Mouse (Mus musculus): ENCODE measurements around the gene Mtus2. TPM values are rescaled to one million over a fixed set of nuclear protein-coding genes. Genes with fewer than 3 reads are reported as not detected.

Mtus2 gene
- total and polyA plus RNA-seq, 2 experiments from 2014 or later = 35.4 to 45.7 TPM

- H3K27ac ChIP-seq (ENCODE audit: low read depth, low read length) = no peak overlapping the region
- H3K4me1 ChIP-seq (ENCODE audit: insufficient read depth) = no peaks in the 10 kb centered on the region
- H3K36me3 ChIP-seq (ENCODE audit: insufficient read depth) = no peaks in the 10 kb centered on the region
- no peak overlapping the region for H3K9ac ChIP-seq
- ATAC-seq = peak; percentile 73; the same call in 1 of the 2 replicates
- no peaks in the 10 kb centered on the region for H3K27me3 ChIP-seq (ENCODE audit: insufficient read depth, low read length)
- TF ChIP-seq CTCF (IDR thresholded peaks at IDR 0.05; ENCODE audit: low read depth) = peak; percentile 97
- H3K4me3 ChIP-seq (ENCODE audit: low read depth, low read length) = no peak overlapping the region
- H3K4me2 ChIP-seq (ENCODE audit: low read depth) = no peak overlapping the region
- DNase-seq = peak; percentile 90
- 7% methylated on average over 7 of the region's 7 CpGs for WGBS
- H3K9me3 ChIP-seq (ENCODE audit: low read length) = no peaks in the 10 kb centered on the region
These were observed 284.8 kb downstream of the Mtus2 start for GRCm38 (mm10) chr5:148241932-148242331.

- no peaks in the 10 kb centered on the region for H3K9me3 ChIP-seq (ENCODE audit: low read length)
- peak; percentile 29 for TF ChIP-seq CTCF (IDR thresholded peaks at IDR 0.05; ENCODE audit: low read depth)
- WGBS = 46% methylated on average over 1 of the region's 1 CpGs
- no peaks in the 10 kb centered on the region for H3K4me1 ChIP-seq (ENCODE audit: insufficient read depth)
- H3K4me3 ChIP-seq (ENCODE audit: low read depth, low read length) = no peak overlapping the region
- H3K4me2 ChIP-seq (ENCODE audit: low read depth) = no peak overlapping the region
- no peaks in the 10 kb centered on the region for H3K36me3 ChIP-seq (ENCODE audit: insufficient read depth)
- H3K27ac ChIP-seq (ENCODE audit: low read depth, low read length) = no peak overlapping the region
- DNase-seq = no peak
- ATAC-seq = no peak
- no peak overlapping the region for H3K9ac ChIP-seq
- H3K27me3 ChIP-seq (ENCODE audit: insufficient read depth, low read length) = no peaks in the 10 kb centered on the region
These were observed 287.4 kb downstream of the Mtus2 start for GRCm38 (mm10) chr5:148244471-148244870.

GRCm38 (mm10) chr5:148245386-148245785, 288.3 kb downstream of the Mtus2 start:
- H3K4me1 ChIP-seq (ENCODE audit: insufficient read depth) = no peaks in the 10 kb centered on the region
- H3K27ac ChIP-seq (ENCODE audit: low read depth, low read length) = no peak overlapping the region
- H3K4me2 ChIP-seq (ENCODE audit: low read depth) = no peak overlapping the region
- no peak overlapping the region for H3K4me3 ChIP-seq (ENCODE audit: low read depth, low read length)
- no peaks in the 10 kb centered on the region for H3K27me3 ChIP-seq (ENCODE audit: insufficient read depth, low read length)
- 71% methylated on average over 2 of the region's 2 CpGs for WGBS
- H3K36me3 ChIP-seq (ENCODE audit: insufficient read depth) = no peaks in the 10 kb centered on the region
- H3K9me3 ChIP-seq (ENCODE audit: low read length) = no peaks in the 10 kb centered on the region
- DNase-seq = no peak
- TF ChIP-seq CTCF (IDR thresholded peaks at IDR 0.05; ENCODE audit: low read depth) = no peak
- ATAC-seq = no peak
- no peak overlapping the region for H3K9ac ChIP-seq

- no peak overlapping the region for H3K4me3 ChIP-seq (ENCODE audit: low read depth, low read length)
- no peak overlapping the region for H3K4me2 ChIP-seq (ENCODE audit: low read depth)
- H3K4me1 ChIP-seq (ENCODE audit: insufficient read depth) = no peaks in the 10 kb centered on the region
- H3K27ac ChIP-seq (ENCODE audit: low read depth, low read length) = no peak overlapping the region
- TF ChIP-seq CTCF (IDR thresholded peaks at IDR 0.05; ENCODE audit: low read depth) = no peak
- H3K9ac ChIP-seq = no peak overlapping the region
- no peaks in the 10 kb centered on the region for H3K9me3 ChIP-seq (ENCODE audit: low read length)
- 42% methylated on average over 2 of the region's 2 CpGs for WGBS
- ATAC-seq (no peak), DNase-seq (no peak)
- H3K36me3 ChIP-seq (ENCODE audit: insufficient read depth) = no peaks in the 10 kb centered on the region
- no peaks in the 10 kb centered on the region for H3K27me3 ChIP-seq (ENCODE audit: insufficient read depth, low read length)
These were observed 291.1 kb downstream of the Mtus2 start for GRCm38 (mm10) chr5:148248236-148248635.

- no peaks in the 10 kb centered on the region for H3K36me3 ChIP-seq (ENCODE audit: insufficient read depth)
- no peak overlapping the region for H3K4me3 ChIP-seq (ENCODE audit: low read depth, low read length)
- H3K9me3 ChIP-seq (ENCODE audit: low read length) = no peaks in the 10 kb centered on the region
- DNase-seq = no peak
- ATAC-seq = peak; percentile 18; the same call in 1 of the 2 replicates
- H3K4me2 ChIP-seq (ENCODE audit: low read depth) = no peak overlapping the region
- H3K4me1 ChIP-seq (ENCODE audit: insufficient read depth) = no peaks in the 10 kb centered on the region
- TF ChIP-seq CTCF (IDR thresholded peaks at IDR 0.05; ENCODE audit: low read depth) = no peak
- no peaks in the 10 kb centered on the region for H3K27me3 ChIP-seq (ENCODE audit: insufficient read depth, low read length)
- no peak overlapping the region for H3K27ac ChIP-seq (ENCODE audit: low read depth, low read length)
- H3K9ac ChIP-seq = no peak overlapping the region
These were observed 294.7 kb downstream of the Mtus2 start for GRCm38 (mm10) chr5:148251847-148252246.

- no peak overlapping the region for H3K4me2 ChIP-seq (ENCODE audit: low read depth)
- no peaks in the 10 kb centered on the region for H3K36me3 ChIP-seq (ENCODE audit: insufficient read depth)
- H3K4me1 ChIP-seq (ENCODE audit: insufficient read depth) = peaks cover 9% of the 10 kb centered on the region; the same call in 1 of the 2 replicates
- DNase-seq (no peak), ATAC-seq (no peak)
- no peak overlapping the region for H3K9ac ChIP-seq
- H3K4me3 ChIP-seq (ENCODE audit: low read depth, low read length) = no peak overlapping the region
- 87% methylated on average over 7 of the region's 7 CpGs for WGBS
- H3K9me3 ChIP-seq (ENCODE audit: low read length) = no peaks in the 10 kb centered on the region
- H3K27ac ChIP-seq (ENCODE audit: low read depth, low read length) = no peak overlapping the region
- no peak for TF ChIP-seq CTCF (IDR thresholded peaks at IDR 0.05; ENCODE audit: low read depth)
- H3K27me3 ChIP-seq (ENCODE audit: insufficient read depth, low read length) = no peaks in the 10 kb centered on the region
These were observed 304.9 kb downstream of the Mtus2 start for GRCm38 (mm10) chr5:148262016-148262415.

- Histone ChIP-seq H3K27ac (ENCODE audit: low read depth, low read length) (peak overlapping the region; percentile 79), H3K4me3 (ENCODE audit: low read depth, low read length) (peak overlapping the region; percentile 51)
These were observed 307.9 kb downstream of the Mtus2 start for GRCm38 (mm10) chr5:148264819-148265707.

More at GRCm38 (mm10) chr5:148264819-148265707, 307.9 kb downstream of the Mtus2 start:
- no peaks in the 10 kb centered on the region for H3K9me3 ChIP-seq (ENCODE audit: low read length)
- no peak for TF ChIP-seq CTCF (IDR thresholded peaks at IDR 0.05; ENCODE audit: low read depth)
- peak overlapping the region; percentile 63 for H3K9ac ChIP-seq
- H3K4me2 ChIP-seq (ENCODE audit: low read depth) = peak overlapping the region; percentile 72
- DNase-seq (peak; percentile 76), ATAC-seq (peak; percentile 94)
- no peaks in the 10 kb centered on the region for H3K27me3 ChIP-seq (ENCODE audit: insufficient read depth, low read length)
- peaks cover 9% of the 10 kb centered on the region; the same call in 1 of the 2 replicates for H3K4me1 ChIP-seq (ENCODE audit: insufficient read depth)
- 2% methylated on average over 32 of the region's 32 CpGs for WGBS
- no peaks in the 10 kb centered on the region for H3K36me3 ChIP-seq (ENCODE audit: insufficient read depth)

All from forebrain, postnatal 0 days (tissue).